Mouse (Mus musculus) cortical plate, adult 2 months (tissue): Measurements from ENCODE around the gene Nek5.

Source experiments
- CTCF ChIP-seq: fragments of 200-500 bp; IDR thresholded peaks from 2 replicates; pipeline ENCODE4 v1.5.1; 2011; ENCODE audit warnings: mild to moderate bottlenecking, control low read depth, low read length; ENCODE audit not compliant: insufficient read depth; ENCODE audit errors: extremely low read depth
- POLR2A ChIP-seq: fragments of 200-500 bp; IDR thresholded peaks from 2 replicates; pipeline ENCODE4 v1.6.1; 2011; ENCODE audit warnings: mild to moderate bottlenecking, low read length, control low read depth; ENCODE audit not compliant: insufficient read depth; ENCODE audit errors: extremely low read depth

- TF ChIP-seq CTCF = no peak
- TF ChIP-seq POLR2A = no peak
Observed at GRCm38 (mm10) chr8:22056850-22057249, 68.0 kb downstream of the Nek5 start.
